Mouse (Mus musculus): ENCODE results near the gene Akr1d1.

DNA sequence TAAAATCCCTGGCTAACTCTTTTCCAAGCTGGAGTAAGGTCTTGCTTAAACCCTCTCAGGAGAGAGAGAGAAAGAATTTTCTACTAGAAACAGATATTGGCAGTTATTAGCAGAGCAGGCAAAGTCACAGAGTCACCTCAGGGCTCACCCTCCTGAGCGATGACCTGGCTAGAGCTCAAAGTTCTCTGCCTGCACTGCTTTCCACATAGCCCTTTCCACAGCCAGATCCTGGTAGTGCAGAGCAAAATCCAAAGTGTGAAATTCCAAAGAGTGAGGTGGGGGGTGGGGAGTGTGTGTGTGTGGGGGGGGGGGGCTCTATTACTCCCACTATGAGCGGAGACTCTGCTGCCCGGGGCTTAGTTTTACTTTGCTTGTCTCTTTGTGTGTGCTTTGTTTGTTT lies 10.1 kb downstream of the Akr1d1 start:
- TF ChIP-seq CTCF (IDR thresholded peaks at IDR 0.05; ENCODE audit: low read depth, low read length) (no peak), GATA1 (IDR thresholded peaks at IDR 0.05; ENCODE audit: borderline replicate concordance, low read length) (no peak)

Data from G1E (cell line).